Mouse (Mus musculus) embryo, embryonic 9.5 days (tissue): ENCODE measurements around the gene Tomm70a.

Source experiments
- DNase-seq: peaks from one replicate; pipeline ENCODE4 v3.0.0-alpha.2; 2017; ENCODE audit errors: extremely low spot score

Tomm70a gene

GRCm38 (mm10) chr16:57191214-57191613 is 69.7 kb downstream of the Tomm70a start:
- DNase-seq: no peak

GRCm38 (mm10) chr16:57196590-57196989 is 75.1 kb downstream of the Tomm70a start:
- no peak for DNase-seq

- no peak for DNase-seq
Measured at GRCm38 (mm10) chr16:57197281-57197680, 75.8 kb downstream of the Tomm70a start.
